Mouse (Mus musculus) brain, embryonic 14.5 days (tissue): ENCODE results near the gene Ccdc77. TPM values are rescaled to one million over a fixed set of nuclear protein-coding genes. Genes with fewer than 3 reads are reported as not detected.

ENCODE experiments used
- DNase-seq: peaks from one replicate; pipeline ENCODE4 v3.0.0-alpha.2; 2011; ENCODE audit warnings: low read depth
- CTCF ChIP-seq: fragments of 200-500 bp; IDR thresholded peaks from 2 replicates; pipeline ENCODE4 v1.5.1; 2012; ENCODE audit warnings: inconsistent platforms, mild to moderate bottlenecking, moderate library complexity, borderline replicate concordance; ENCODE audit not compliant: insufficient read depth, insufficient read length; ENCODE audit errors: extremely low read depth
- POLR2A ChIP-seq: fragments of 200-500 bp; IDR thresholded peaks from 2 replicates; pipeline ENCODE4 v1.6.1; 2012; ENCODE audit warnings: mild to moderate bottlenecking, inconsistent platforms, borderline replicate concordance; ENCODE audit not compliant: poor library complexity, insufficient read depth, insufficient read length, severe bottlenecking; ENCODE audit errors: extremely low read depth
- polyA plus RNA-seq: library from polyadenylated mRNA; depleted of rRNA; stranded (reverse); fragments of >200 nt; gene quantifications from 2 replicates; pipeline ENCODE4 v1.2.3, GENCODE M21; 2012

Gene Ccdc77
- polyA plus RNA-seq, 1 experiment, result 10.2 TPM

DNA sequence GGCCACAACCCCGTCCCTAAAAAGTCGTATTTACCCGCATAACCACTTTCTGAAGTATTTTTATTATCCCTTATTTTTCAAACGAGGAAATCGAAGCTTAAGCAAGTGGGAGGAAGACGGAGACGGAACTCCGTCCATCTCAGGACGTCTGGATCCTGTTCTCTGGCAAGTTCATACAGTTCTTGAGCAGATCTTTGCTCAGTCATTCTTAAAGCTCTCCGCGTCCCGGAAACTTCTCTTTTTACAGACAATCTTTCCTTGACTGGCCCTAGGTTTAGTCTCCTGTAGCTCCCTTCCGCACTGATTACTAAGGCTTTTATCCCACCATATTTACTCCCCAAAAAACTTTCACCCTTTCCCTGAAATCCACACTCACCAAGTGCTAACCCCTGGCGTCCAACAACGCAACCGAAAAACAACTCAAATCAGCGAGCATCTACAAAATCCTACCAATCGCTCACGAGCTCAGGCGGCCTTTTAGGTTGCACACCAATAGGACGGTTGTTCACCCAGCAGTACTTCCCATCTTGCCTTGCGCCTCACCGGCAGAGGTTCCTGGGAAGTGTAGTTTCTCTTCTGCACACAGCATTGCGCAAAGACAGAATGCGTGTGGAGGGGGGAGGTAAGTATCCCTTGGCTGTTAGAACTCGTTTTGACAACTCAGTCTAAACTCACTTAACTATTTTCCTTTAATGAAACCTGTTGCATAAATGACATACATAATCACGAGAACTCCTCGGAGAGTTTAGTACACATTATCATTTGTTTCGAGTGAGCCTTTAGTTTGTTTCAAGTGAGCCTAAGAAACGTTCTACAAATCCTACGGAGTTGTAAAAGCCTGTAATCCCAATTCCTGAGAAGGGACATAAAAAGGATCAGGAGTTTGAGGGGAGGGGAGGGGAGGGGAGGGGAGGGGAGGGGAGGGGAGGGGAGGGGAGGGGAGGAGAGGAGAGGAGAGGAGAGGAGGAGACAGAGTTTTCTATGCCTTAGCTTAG, 6.9 kb downstream of the Ccdc77 start:
- peak; percentile 98 for DNase-seq
- TF ChIP-seq CTCF (peak; percentile 15; the same call in 1 of the 2 replicates), POLR2A (no peak)

DNA sequence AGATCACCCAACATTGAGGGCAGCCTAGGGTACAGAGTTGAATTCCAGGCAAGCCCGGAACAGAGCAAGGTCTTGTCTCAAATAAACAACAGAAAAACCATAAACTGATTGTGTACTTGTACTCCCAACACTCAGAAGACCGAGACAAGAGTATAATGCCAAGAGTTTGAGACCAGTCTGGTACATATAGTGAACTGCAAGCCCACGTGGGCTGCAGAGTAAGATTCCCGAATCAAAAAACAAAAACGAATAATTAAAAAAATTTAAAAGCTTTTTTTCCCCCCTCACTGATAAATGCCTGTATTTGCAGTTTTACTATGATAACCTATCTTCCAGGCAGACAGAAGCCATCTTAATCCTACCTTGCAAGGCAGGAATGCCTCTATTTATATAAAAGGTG, 7.7 kb downstream of the Ccdc77 start:
- TF ChIP-seq POLR2A, result no peak
- no peak for TF ChIP-seq CTCF
- DNase-seq, result no peak

DNA sequence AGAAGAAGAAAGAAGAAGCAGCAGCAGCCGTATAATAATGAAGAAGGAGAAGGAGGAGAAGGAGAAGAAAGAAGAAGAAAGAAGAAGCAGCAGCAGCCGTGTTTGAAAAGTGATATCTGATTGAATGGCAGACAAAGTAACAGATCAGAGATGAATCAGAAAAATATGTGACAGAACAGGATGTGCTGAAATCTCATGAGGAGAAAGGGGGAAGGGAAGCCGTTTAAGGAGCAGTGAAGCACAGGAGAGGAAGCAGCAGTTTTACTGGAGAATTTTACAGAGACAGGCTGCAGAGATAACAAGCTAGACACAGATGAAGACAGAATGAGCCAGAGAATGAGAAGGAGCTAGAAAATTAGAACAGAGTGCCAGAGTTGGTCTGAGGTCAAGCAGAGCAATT, 15.2 kb downstream of the Ccdc77 start:
- no peak for DNase-seq
- TF ChIP-seq CTCF (no peak), POLR2A (no peak)

DNA sequence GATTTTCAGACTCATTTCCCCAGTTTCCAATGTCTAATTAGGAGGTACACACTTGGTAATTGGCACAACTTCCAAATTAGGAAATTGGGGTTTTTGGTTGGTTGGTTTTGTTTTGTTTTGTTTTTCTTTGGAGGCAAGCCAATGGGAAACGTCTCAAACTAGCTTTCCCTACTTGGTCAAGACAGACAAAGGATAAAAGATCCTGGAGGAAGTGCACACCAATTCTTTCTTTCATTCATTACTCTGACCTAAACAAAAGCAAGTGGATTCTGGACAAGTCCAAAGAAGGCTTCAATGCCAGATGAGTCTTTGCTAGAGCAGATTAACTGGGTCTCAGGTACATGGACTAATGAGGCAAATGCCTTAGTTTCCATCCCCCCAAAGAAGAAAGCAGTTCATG, 20.2 kb downstream of the Ccdc77 start:
- DNase-seq, result peak; percentile 81
- TF ChIP-seq POLR2A, result no peak
- TF ChIP-seq CTCF, result no peak

DNA sequence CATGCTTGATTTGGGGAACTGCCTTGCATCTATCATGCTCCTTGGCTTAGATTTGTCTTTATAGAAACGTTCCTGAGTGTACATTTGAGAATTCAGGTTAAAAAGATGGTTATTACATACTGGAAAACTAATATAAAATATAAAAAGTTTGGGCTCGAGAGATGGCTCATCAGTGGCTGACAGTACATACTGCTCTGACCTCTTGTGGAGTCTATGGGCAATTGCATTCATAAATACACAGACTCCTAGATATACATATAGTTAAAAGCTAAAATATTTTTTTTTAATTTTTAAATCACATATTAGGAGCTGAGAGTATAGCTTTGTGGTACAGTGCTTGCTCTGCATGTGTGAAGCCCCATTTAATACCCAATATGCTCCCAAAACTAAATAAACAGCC, 31.8 kb downstream of the Ccdc77 start:
- TF ChIP-seq POLR2A (no peak), CTCF (peak; percentile 10; the same call in 1 of the 2 replicates)

DNA sequence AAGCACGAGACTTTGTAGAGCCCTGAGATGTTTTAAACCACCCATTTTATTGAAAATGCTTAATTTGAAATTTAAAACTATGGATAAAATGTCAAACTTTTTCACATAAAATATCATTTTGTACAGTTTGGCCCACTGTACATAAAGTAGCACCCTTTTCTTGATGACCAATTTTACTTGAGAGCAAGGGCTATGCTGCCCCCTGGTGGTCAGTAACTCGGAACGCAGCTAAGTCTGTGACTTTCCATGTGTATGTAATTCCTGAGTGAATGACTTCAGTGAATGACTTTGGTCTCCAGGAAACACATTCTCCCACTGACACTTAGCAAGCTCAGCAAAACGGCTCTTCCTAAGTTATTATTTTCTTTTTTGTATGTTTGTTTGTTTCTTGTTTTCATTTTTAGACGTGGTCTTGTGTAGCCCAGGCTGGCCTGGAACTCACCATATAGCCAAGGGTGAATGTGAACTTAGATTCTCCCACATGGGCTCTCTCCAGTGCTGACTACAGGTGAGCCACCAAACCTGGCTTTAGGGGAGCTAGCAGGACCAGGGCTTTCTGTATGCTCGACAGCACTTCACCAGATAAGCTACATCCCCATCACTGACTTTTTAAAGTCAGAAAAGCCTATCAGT, 39.8 kb downstream of the Ccdc77 start:
- peak; percentile 95 for DNase-seq
- TF ChIP-seq POLR2A (no peak), CTCF (peak; percentile 86; the same call in 1 of the 2 replicates)

More for the DNA sequence above, 31.8 kb downstream of the Ccdc77 start:
- DNase-seq, result no peak

DNA sequence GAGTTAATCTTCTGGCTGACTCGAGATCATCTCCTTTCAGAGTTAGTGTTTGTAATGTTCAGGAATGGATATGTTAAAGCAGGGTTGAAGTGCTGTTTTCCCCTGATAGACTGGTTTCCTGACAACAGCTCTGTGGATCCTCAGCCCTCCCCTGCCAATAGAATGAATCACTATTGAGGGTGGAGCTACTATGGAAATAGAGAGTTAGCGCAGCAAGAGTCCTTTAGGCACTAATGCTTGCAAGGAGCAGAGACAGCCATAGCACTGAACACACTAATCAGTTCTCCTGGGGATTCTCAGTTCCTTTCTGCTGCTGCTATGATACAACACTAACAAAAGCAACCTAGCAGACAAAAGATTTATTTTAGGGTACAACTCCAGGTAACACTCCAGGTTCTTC, 43.8 kb downstream of the Ccdc77 start:
- TF ChIP-seq CTCF, result no peak
- TF ChIP-seq POLR2A, result no peak
- peak; percentile 9 for DNase-seq

DNA sequence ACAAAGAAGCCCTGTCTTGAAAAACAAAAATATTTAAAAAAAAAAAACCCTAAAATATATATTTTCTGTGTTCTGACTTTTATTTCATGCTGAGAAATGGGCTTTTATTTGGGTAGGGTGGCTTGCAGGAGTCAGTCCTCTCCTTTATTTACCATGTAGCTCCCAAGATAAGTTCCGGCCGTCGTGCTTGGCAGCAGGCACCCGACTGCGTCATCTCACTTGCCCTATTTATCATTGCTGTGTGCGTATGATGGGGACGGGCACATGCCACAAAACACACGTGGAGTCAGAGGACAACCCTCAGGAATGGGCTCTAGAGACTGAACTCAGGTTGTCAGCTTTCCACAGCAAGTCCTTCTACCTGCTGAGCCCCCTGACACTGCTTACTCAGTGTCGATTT, 45.0 kb downstream of the Ccdc77 start:
- DNase-seq, result no peak
- TF ChIP-seq POLR2A (no peak), CTCF (no peak)

DNA sequence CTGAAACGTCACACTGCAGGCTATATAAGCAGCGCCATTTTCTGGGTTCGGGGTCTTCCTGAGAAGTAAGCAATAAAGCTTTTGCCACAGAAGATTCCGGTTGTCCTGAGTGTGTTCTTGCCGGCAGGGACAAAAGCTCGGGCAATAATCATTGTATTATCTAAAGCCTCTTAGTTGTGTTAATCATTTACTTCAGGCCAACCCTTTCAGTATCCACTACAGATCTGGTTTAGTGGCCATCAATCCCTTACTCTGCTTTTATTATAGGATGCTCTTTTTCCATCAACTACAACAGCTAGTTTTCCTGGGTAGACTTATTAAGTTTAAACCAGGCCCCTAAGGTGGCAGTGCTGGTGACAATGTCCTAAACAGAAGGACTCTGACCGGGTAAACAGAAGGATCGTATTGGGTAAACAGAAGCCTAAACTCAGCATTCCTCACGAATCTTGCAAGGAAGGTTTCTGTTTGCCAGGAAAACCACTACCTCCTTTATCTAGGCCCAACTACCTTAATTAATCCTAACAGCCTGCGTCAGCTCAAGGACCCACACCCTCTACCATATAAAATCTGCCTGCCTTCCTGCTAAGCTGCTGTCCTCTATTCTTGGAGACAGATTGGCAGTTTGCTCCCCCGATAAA, 45.8 kb downstream of the Ccdc77 start:
- no peak for TF ChIP-seq CTCF
- DNase-seq, result no peak

DNA sequence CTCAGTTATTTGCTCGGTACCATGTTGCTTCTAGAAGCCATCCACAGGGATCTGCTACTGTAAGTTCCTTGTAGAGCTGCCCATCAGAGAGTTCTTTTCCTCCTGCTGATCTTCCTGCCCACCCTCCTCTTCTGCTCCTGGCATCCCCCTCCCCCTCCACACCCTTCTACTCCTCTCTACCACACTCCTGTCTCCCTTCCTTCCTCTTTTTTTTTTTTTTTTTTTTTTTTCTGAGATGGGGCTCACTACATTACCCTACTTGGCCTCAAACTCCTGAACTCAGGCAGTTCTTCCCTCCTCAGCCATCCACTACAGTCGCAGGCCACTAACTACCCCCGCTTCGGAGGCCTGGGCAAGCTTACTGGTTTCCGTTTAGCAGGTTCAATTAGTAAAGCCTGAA, 51.7 kb downstream of the Ccdc77 start:
- TF ChIP-seq CTCF (no peak), POLR2A (no peak)
- no peak for DNase-seq

DNA sequence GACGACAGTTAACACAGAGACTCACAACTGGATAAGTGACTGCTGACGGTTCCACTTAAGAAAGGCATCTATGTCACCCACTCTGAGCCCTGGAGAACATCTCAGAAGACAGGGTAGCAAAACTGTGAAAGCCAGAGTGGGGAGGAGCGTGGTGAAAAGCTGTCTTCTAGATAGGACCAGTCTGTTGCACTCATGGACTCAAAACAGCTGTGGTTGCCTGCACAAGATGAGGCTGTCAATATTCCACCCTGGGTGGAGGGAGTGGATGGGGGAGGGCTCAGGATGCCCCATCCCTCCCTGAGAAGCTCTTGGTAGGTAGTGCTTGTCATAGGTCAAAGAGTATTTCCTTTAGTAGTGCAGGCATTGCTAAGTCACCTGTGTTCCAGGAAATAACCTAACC, 54.4 kb downstream of the Ccdc77 start:
- no peak for DNase-seq
- TF ChIP-seq CTCF (no peak), POLR2A (no peak)
